Mouse (Mus musculus): ENCODE results near the gene D1Pas1. TPM values are rescaled to one million over a fixed set of nuclear protein-coding genes. Genes with fewer than 3 reads are reported as not detected.

D1Pas1 gene
- polyA plus RNA-seq, 1 experiment from 2014 or later: 0.20 TPM

- 53% methylated on average over 4 of the region's 4 CpGs for WGBS
- Histone ChIP-seq H3K36me3 (no peaks in the 10 kb centered on the region), H3K4me2 (replicated peaks) (no peak overlapping the region), H3K4me1 (no peaks in the 10 kb centered on the region), H3K4me3 (no peak overlapping the region), H3K27me3 (no peaks in the 10 kb centered on the region), H3K27ac (replicated peaks) (no peak overlapping the region), H3K9me3 (no peaks in the 10 kb centered on the region), H3K9ac (replicated peaks) (no peak overlapping the region)
- no peak for ATAC-seq (ENCODE audit: low FRiP score, low read depth)
Observed at GRCm38 (mm10) chr1:187016116-187016515, 48.9 kb downstream of the D1Pas1 start.

GRCm38 (mm10) chr1:187020011-187020410 is 52.8 kb downstream of the D1Pas1 start:
- Histone ChIP-seq H3K27ac (replicated peaks) (no peak overlapping the region), H3K27me3 (no peaks in the 10 kb centered on the region), H3K4me3 (no peak overlapping the region), H3K4me1 (no peaks in the 10 kb centered on the region), H3K36me3 (no peaks in the 10 kb centered on the region), H3K4me2 (replicated peaks) (no peak overlapping the region), H3K9me3 (no peaks in the 10 kb centered on the region), H3K9ac (replicated peaks) (no peak overlapping the region)
- no peak for ATAC-seq (ENCODE audit: low FRiP score, low read depth)
- WGBS: 93% methylated on average over 7 of the region's 7 CpGs

Other genes starting within 250 kb of the D1Pas1 start
- 47.8 and 48.9 TPM in 2 replicates for gene Rrp15, start 218.1 kb upstream of the D1Pas1 start, polyA plus RNA-seq (2016; fragmentation: Nextera tagmentation; extraction: Ambion mirVana)
- gene Spata17, start 248.0 kb downstream of the D1Pas1 start, polyA plus RNA-seq (2016; fragmentation: Nextera tagmentation; extraction: Ambion mirVana): 1.2 and 1.6 TPM in 2 replicates
- gene Gpatch2, start 248.1 kb downstream of the D1Pas1 start, polyA plus RNA-seq (2016; fragmentation: Nextera tagmentation; extraction: Ambion mirVana): 31.0 and 31.1 TPM in 2 replicates